Mouse (Mus musculus) forebrain, embryonic 14.5 days (tissue): ENCODE measurements at regions not wholly inside any gene's neighbourhood (a gene's known extent, or its start where the extent isn't known, plus 50 kb on each side); places are given as distances from the start of the nearest gene placed in this dataset.

Source experiments
- ATAC-seq: fragments of 200-750 bp; cut with Nextera tagmentation; 2 replicates; pipeline ENCODE4 v1.8.0; 2017; ENCODE audit warnings: mild to moderate bottlenecking, moderate library complexity
- DNase-seq: peaks from one replicate; pipeline ENCODE4 v3.0.0-alpha.2; 2015; ENCODE audit warnings: low spot score
- H3K27ac ChIP-seq: fragments of 300-500 bp; sonication (generic); 2 replicates; pipeline ENCODE4 v1.5.1; 2014; ENCODE audit warnings: low read depth, mild to moderate bottlenecking, control low read depth, low read length, moderate library complexity
- H3K27me3 ChIP-seq: fragments of 300-500 bp; sonication (generic); replicated peaks from 2 replicates; pipeline ENCODE4 v1.6.1; 2014; ENCODE audit warnings: low read length, control low read depth, mixed read lengths; ENCODE audit not compliant: control insufficient read depth, insufficient read depth
- H3K36me3 ChIP-seq: fragments of 300-500 bp; sonication (generic); 2 replicates; pipeline ENCODE4 v1.6.1; 2014; ENCODE audit warnings: low read length, control low read depth; ENCODE audit not compliant: control insufficient read depth, insufficient read depth
- H3K4me1 ChIP-seq: fragments of 300-500 bp; sonication (generic); 2 replicates; pipeline ENCODE4 v1.6.1; 2014; ENCODE audit warnings: antibody characterized with exemption, low read length, control low read depth; ENCODE audit not compliant: control insufficient read depth, insufficient read depth
- H3K4me2 ChIP-seq: fragments of 300-500 bp; sonication (generic); 2 replicates; pipeline ENCODE4 v1.6.1; 2014; ENCODE audit warnings: mild to moderate bottlenecking, control low read depth, low read length
- H3K4me3 ChIP-seq: fragments of 300-500 bp; sonication (generic); 2 replicates; pipeline ENCODE4 v1.5.1; 2014; ENCODE audit warnings: low read depth, low read length, control low read depth
- H3K9ac ChIP-seq: fragments of 300-500 bp; sonication (generic); 2 replicates; pipeline ENCODE4 v1.6.1; 2014; ENCODE audit warnings: mild to moderate bottlenecking, low read length, control low read depth, moderate library complexity
- H3K9me3 ChIP-seq: fragments of 300-500 bp; sonication (generic); replicated peaks from 2 replicates; pipeline ENCODE4 v1.6.1; 2016; ENCODE audit warnings: low read length, control low read depth, mixed read lengths; ENCODE audit not compliant: control insufficient read depth
- WGBS: fragments of 180-500 bp; shearing (Covaris S2); extraction: QIAGEN DNeasy Blood & Tissue Kit; methylation state at CpG from one replicate; pipeline ENCODE4 v1.1.7; 2014; 5-methylcytosine and 5-hydroxymethylcytosine counted together

DNA sequence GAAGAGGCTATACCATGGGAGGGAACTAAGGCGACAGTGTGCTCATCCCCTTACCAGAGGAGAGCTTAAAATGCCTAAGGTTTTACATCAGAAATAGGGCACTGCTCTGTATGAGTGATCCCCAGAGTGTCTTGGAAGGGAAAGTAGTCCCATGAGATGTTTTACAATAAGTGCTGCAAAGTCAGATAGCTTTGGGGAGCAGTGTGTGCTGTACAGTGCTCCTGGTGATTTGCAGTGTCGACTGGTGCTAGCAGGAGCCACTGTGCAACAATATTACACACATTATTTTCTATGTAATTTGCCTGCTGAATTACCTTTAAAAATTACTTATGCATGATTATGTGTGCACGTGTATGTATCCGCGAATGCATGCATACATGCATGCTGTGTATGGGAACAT, 314.3 kb upstream of the Mtpn start:
- no peak for ATAC-seq
- no peak overlapping the region for H3K4me3 ChIP-seq
- H3K27me3 ChIP-seq = no peaks in the 10 kb centered on the region
- no peaks in the 10 kb centered on the region for H3K4me1 ChIP-seq
- 88% methylated on average over 5 of the region's 5 CpGs for WGBS
- no peak for DNase-seq
- no peak overlapping the region for H3K27ac ChIP-seq
- H3K36me3 ChIP-seq = no peaks in the 10 kb centered on the region
- no peak overlapping the region for H3K4me2 ChIP-seq
- H3K9me3 ChIP-seq = no peaks in the 10 kb centered on the region
- no peak overlapping the region for H3K9ac ChIP-seq

DNA sequence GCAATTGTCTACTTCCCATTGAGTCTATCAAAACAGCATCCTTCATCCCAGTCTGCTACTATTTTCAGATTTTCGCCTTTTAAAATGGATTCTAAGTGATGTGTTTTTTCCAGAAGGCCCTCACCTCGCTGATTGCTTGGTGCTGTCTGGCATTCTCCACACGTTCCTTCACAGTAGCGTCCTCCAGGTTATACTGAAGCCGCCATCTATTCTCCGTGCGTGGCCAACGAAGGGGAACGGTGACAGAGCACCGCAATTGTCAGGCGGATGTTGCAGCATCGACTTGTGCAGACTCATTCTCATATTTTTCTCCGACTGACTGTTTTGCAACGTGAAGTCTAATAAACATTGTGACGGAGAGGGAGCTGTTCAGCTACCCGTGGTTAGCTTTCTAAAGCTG, 277.0 kb upstream of the Mtpn start:
- Histone ChIP-seq H3K4me1 (no peaks in the 10 kb centered on the region), H3K4me2 (no peak overlapping the region), H3K9ac (no peak overlapping the region), H3K9me3 (no peaks in the 10 kb centered on the region), H3K4me3 (no peak overlapping the region), H3K27ac (no peak overlapping the region), H3K36me3 (no peaks in the 10 kb centered on the region), H3K27me3 (no peaks in the 10 kb centered on the region)
- no peak for DNase-seq
- no peak for ATAC-seq
- WGBS = 85% methylated on average over 16 of the region's 16 CpGs

DNA sequence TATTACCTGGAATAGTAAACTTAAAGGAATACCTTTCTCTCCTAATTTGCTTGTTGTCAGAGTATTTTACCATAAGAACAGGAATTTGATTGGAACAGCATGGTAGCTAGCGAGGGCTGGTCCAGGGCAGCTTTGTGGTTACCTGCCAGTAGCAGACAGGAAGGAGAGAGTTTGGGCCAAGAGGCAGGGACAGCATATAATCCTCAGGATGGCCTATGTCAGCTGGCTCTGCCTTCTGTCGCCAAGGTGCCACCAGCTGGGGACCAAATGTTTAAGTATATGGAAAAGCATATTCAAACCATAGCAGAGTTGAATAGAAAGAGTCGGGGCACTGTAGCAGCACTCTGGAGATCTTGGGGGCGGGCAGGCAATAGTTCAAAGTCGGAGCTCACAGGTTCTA, 274.8 kb upstream of the Mtpn start:
- no peak for DNase-seq
- Histone ChIP-seq H3K36me3 (no peaks in the 10 kb centered on the region), H3K4me2 (no peak overlapping the region), H3K27ac (no peak overlapping the region), H3K4me1 (no peaks in the 10 kb centered on the region), H3K9ac (no peak overlapping the region), H3K4me3 (no peak overlapping the region), H3K9me3 (no peaks in the 10 kb centered on the region), H3K27me3 (no peaks in the 10 kb centered on the region)
- ATAC-seq = no peak
- WGBS = 83% methylated on average over 5 of the region's 5 CpGs

DNA sequence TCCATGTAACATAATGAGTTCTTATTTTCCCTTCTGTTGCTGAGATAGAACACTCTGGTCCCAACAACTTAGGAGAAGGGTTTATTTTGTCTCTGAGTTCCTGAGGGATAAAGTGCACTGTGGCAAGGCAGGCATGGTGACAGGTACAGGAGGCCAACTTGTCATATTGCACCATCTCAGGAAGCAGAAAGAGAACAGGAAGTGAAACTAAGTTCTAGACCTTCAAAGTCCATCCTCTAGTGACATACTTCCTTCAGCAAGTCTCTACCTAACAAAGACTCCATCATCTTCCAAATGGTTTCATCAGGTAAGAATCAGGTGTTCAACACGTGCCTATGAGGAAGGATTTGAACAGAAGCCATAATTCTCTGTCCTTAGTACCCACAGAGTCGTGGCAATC, 266.1 kb upstream of the Mtpn start:
- H3K9ac ChIP-seq = no peak overlapping the region
- 76% methylated on average over 2 of the region's 2 CpGs for WGBS
- DNase-seq (no peak), ATAC-seq (no peak)
- no peaks in the 10 kb centered on the region for H3K36me3 ChIP-seq
- H3K9me3 ChIP-seq = no peaks in the 10 kb centered on the region
- H3K4me2 ChIP-seq = no peak overlapping the region
- no peaks in the 10 kb centered on the region for H3K4me1 ChIP-seq
- no peaks in the 10 kb centered on the region for H3K27me3 ChIP-seq
- H3K4me3 ChIP-seq = no peak overlapping the region
- no peak overlapping the region for H3K27ac ChIP-seq

DNA sequence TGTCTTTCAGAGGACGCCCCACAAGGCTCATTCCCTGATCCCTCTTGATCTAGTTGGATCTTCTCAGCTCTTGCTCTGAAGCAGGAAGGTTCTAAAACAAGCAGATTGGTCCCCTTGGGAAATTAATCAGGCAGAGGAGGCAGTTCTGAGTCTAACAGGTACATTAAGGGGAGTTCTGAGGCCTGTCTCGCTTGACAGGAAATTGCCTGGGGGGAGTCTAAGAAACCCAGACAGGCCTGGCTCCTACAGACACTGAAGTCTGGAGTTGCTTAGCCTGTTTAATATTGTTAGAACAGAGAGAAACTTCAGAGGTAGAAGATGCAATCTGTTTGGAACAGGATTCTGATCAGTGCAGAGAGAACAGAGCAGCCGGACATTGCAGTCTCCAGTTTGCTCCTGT, 264.4 kb upstream of the Mtpn start:
- H3K36me3 ChIP-seq = no peaks in the 10 kb centered on the region
- no peak for DNase-seq
- 87% methylated on average over 3 of the region's 3 CpGs for WGBS

DNA sequence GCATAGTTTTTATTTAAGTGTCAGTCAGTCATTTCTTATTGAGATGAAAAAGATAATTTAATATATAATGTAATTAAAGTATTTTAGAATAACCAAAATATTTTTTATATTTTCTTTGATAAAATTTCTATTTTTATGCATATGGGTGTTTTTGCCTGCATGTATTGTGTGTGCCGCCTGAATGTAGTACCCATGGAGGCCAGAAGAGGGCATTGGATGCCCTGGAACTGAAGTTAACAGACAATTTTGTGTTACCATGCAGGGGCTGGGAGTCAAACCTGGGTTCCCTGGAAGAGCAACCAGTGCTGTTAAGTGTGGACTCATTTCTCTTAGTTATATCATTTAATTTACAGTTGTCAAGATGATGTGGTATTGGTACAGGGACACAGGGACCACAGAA, 240.0 kb upstream of the Mtpn start:
- H3K27me3 ChIP-seq = no peaks in the 10 kb centered on the region
- H3K9me3 ChIP-seq = no peaks in the 10 kb centered on the region
- DNase-seq (no peak), ATAC-seq (no peak)
- no peak overlapping the region for H3K4me2 ChIP-seq
- H3K4me3 ChIP-seq = no peak overlapping the region
- no peaks in the 10 kb centered on the region for H3K4me1 ChIP-seq
- no peaks in the 10 kb centered on the region for H3K36me3 ChIP-seq
- no peak overlapping the region for H3K9ac ChIP-seq
- H3K27ac ChIP-seq = no peak overlapping the region
- WGBS = 96% methylated on average over 1 of the region's 1 CpGs

More for the DNA sequence above, 264.4 kb upstream of the Mtpn start:
- Histone ChIP-seq H3K4me2 (no peak overlapping the region), H3K9ac (no peak overlapping the region), H3K27ac (no peak overlapping the region), H3K4me1 (no peaks in the 10 kb centered on the region), H3K27me3 (no peaks in the 10 kb centered on the region), H3K4me3 (no peak overlapping the region), H3K9me3 (no peaks in the 10 kb centered on the region)
- ATAC-seq = no peak

DNA sequence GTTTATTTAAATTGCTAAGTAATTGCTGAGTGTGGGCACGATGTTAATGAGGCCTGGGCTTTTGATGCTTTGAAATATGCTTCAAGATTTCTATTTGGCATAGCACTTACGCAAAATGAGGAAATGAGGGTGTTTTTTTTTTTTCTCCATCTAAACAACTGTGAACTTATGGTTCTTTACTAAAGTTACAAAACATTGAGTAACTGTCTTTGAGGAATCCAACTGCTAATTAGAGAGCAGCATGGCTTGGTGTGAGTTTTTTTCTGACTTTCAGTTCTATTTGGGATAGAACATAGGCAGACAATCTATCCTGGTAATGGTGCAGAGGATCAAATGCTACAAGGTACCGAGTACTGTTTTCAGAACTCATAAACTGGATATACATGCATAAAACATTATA, 231.2 kb upstream of the Mtpn start:
- Histone ChIP-seq H3K9me3 (no peaks in the 10 kb centered on the region), H3K36me3 (no peaks in the 10 kb centered on the region), H3K4me2 (no peak overlapping the region), H3K4me3 (no peak overlapping the region), H3K27me3 (no peaks in the 10 kb centered on the region), H3K9ac (no peak overlapping the region), H3K4me1 (no peaks in the 10 kb centered on the region), H3K27ac (no peak overlapping the region)
- DNase-seq (no peak), ATAC-seq (no peak)
- 81% methylated on average over 3 of the region's 3 CpGs for WGBS

DNA sequence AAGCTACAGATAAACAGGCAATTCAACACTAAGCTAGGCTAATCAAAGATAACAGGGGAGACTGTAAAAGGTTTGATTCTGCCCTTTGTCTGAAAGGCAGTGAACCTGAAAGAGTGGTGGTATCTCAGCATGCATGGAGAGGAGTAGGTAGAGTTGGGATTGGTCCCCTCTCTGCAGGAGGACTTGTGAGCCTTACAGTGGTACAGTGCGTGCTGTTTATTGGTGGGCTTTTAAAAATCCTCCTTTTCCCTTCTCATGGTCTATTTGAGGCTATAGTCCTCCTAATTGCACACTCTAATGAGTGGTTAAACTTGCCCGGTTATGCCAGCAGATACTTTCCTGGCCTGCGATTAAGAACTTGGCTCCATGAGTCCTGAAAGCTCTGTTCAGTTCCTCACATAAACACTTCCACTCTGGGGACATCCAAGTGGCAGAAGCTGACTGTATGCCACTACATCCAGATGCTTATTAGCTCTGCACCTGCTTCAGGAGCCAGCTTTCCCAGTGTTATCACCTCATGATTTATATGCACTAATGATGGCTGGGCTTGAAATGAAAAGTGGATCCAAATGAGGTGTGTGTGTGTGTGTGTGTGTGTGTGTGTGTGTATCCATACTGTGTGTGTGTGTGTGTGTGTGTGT, 220.0 kb upstream of the Mtpn start:
- Histone ChIP-seq H3K4me1 (no peaks in the 10 kb centered on the region), H3K36me3 (no peaks in the 10 kb centered on the region), H3K4me3 (no peak overlapping the region), H3K27ac (no peak overlapping the region), H3K4me2 (no peak overlapping the region), H3K9ac (no peak overlapping the region), H3K27me3 (no peaks in the 10 kb centered on the region), H3K9me3 (no peaks in the 10 kb centered on the region)
- WGBS = 50% methylated on average over 3 of the region's 3 CpGs
- ATAC-seq (peak; percentile 44; the same call in 1 of the 2 replicates), DNase-seq (peak; percentile 16)

DNA sequence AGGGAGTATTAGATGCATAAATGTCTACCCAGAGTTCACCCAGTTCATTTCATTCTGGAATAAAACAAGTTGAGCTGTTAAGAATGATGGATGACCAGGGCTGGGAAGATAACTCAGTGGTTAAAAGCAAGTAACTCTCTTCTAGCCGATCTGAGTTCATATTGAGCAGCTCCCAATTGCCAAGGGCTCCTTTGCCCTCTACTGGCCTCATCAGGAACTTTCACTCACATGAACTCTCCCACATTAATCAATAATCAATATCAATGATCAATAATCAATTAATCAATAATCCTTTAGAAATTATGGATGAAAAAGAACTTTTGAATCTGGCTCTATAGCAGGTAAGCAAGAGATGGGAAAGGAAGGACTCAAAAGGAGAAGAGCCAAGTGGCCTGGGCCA, 206.3 kb upstream of the Mtpn start:
- ATAC-seq = no peak
- Histone ChIP-seq H3K36me3 (no peaks in the 10 kb centered on the region), H3K4me1 (no peaks in the 10 kb centered on the region), H3K27me3 (no peaks in the 10 kb centered on the region), H3K27ac (no peak overlapping the region), H3K9ac (no peak overlapping the region), H3K4me3 (no peak overlapping the region), H3K9me3 (no peaks in the 10 kb centered on the region), H3K4me2 (no peak overlapping the region)
- 56% methylated on average over 1 of the region's 1 CpGs for WGBS
- no peak for DNase-seq
